8 mouse cellular contexts compared by ENCODE assay signal in the genomic region with DNA sequence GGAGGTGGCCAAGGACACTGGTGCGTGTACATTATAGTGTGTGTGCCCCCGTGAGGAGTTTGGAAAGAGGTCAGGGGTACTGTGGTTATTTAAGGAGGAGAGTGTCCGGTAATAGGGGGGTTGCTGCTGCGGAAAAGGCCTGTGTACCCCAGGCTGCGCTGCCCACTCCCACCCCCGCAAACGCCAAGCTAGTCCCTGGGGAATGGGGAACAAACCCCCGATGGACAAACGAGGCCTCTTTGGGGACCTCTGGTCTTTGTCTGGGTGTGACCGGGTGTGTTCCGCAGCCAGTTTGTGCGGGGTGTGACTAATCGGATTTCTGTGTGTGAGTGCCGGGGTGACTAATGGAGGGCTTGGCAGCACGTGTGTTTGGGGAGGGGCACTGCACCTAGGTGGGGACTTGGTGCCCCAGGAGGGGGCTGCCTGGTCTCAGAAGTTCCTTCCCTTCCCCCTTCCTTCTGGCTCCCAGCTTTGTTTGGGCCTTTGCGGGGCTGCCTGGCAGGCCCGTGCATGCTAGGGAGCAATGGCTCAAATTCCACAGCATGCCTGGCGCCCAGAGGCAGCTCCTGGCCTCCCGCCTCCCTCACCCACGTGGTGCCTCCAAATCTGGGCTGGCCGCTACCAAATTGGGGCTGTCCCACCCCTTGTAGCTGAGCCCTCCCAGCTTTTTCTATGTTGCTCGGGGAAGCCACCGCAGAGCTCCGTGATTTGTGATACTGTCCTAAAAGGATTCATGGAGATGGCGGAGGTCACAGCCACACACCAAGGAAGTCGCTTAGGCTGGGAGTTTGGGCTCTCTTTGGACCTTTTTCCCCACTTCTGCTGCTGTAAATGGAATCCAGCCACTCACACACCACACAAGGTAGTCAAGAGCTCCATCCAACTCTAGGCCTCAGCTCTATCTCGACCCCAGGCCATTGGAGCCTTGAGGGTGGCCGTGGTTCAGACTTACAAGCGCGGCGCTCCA. TPM values are rescaled to one million over a fixed set of nuclear protein-coding genes. Genes with fewer than 3 reads are reported as not detected.
A peak's percentile ranks its signal among the peaks of the same experiment; 100 is the strongest.
DNase-seq lines count a peak whose midpoint lies in the region; ATAC-seq and TF ChIP-seq lines count a peak whose summit lies in the region.

No protein-coding gene starts in this region.

- TF ChIP-seq POLR2A in spleen, adult 2 months (IDR thresholded peaks at IDR 0.05; ENCODE audit: low read depth, low read length) = no peak

- peak overlapping the region; percentile 98 for H3K4me3 ChIP-seq in embryonic facial prominence, embryonic 10.5 days
- peak overlapping the region; percentile 95 for H3K4me3 ChIP-seq in intestine, embryonic 16.5 days (ENCODE audit: low read length)
- peak overlapping the region; percentile 99 for H3K4me3 ChIP-seq in midbrain, embryonic 10.5 days
- H3K4me3 ChIP-seq in spleen, adult 2 months (ENCODE audit: extremely low read depth, insufficient read depth, insufficient read length) = peak overlapping the region; percentile 20; the same call in 1 of the 2 replicates

- no peaks in the 10 kb centered on the region for H3K9me3 ChIP-seq in embryonic facial prominence, embryonic 10.5 days
- no peaks in the 10 kb centered on the region for H3K9me3 ChIP-seq in intestine, embryonic 16.5 days (ENCODE audit: control insufficient read depth, low read length)
- H3K9me3 ChIP-seq in midbrain, embryonic 10.5 days (replicated peaks) = no peaks in the 10 kb centered on the region

- H3K4me1 ChIP-seq in embryonic facial prominence, embryonic 10.5 days = peaks cover 45% of the 10 kb centered on the region
- H3K4me1 ChIP-seq in intestine, embryonic 16.5 days (ENCODE audit: control insufficient read depth, insufficient read depth, low read length) = peaks cover 15% of the 10 kb centered on the region
- peaks cover 55% of the 10 kb centered on the region for H3K4me1 ChIP-seq in midbrain, embryonic 10.5 days
- H3K4me1 ChIP-seq in spleen, adult 2 months (ENCODE audit: control insufficient read depth, insufficient read depth, insufficient read length) = peaks cover 5% of the 10 kb centered on the region

- no peaks in the 10 kb centered on the region for H3K36me3 ChIP-seq in embryonic facial prominence, embryonic 10.5 days (replicated peaks)
- no peaks in the 10 kb centered on the region for H3K36me3 ChIP-seq in intestine, embryonic 16.5 days (ENCODE audit: control insufficient read depth, insufficient read depth, low read length)
- H3K36me3 ChIP-seq in midbrain, embryonic 10.5 days = no peaks in the 10 kb centered on the region
- no peaks in the 10 kb centered on the region for H3K36me3 ChIP-seq in spleen, adult 2 months (ENCODE audit: control insufficient read depth, insufficient read depth, low read length)

- peak overlapping the region; percentile 86 for H3K4me2 ChIP-seq in intestine, embryonic 16.5 days (ENCODE audit: low read depth, low read length)

- no peak for TF ChIP-seq CTCF in spleen, adult 2 months (IDR thresholded peaks at IDR 0.05; ENCODE audit: extremely low read depth, insufficient read depth, insufficient read length, insufficient replicate concordance)

- no peaks in the 10 kb centered on the region for H3K27me3 ChIP-seq in embryonic facial prominence, embryonic 10.5 days (replicated peaks; ENCODE audit: low read depth, poor library complexity, severe bottlenecking)
- no peaks in the 10 kb centered on the region for H3K27me3 ChIP-seq in intestine, embryonic 16.5 days (replicated peaks; ENCODE audit: control insufficient read depth, insufficient read depth, low read length)
- H3K27me3 ChIP-seq in midbrain, embryonic 10.5 days (ENCODE audit: low read depth, poor library complexity, severe bottlenecking) = peaks cover 11% of the 10 kb centered on the region; the same call in 1 of the 2 replicates
- H3K27me3 ChIP-seq in spleen, adult 2 months (ENCODE audit: control insufficient read depth, insufficient read depth, low read length) = peaks cover 10% of the 10 kb centered on the region

- H3K9ac ChIP-seq in intestine, embryonic 16.5 days (ENCODE audit: low read depth, low read length) = peak overlapping the region; percentile 98

- WGBS in embryonic facial prominence, embryonic 10.5 days = 4% methylated on average over 31 of the region's 31 CpGs
- 7% methylated on average over 31 of the region's 31 CpGs for WGBS in intestine, embryonic 16.5 days
- WGBS in midbrain, embryonic 10.5 days = 4% methylated on average over 31 of the region's 31 CpGs
- WGBS in spleen, adult 2 months = 33% methylated on average over 31 of the region's 31 CpGs

- H3K27ac ChIP-seq in embryonic facial prominence, embryonic 10.5 days (replicated peaks) = peak overlapping the region; percentile 100
- peak overlapping the region; percentile 100 for H3K27ac ChIP-seq in intestine, embryonic 16.5 days (ENCODE audit: low read length)
- H3K27ac ChIP-seq in midbrain, embryonic 10.5 days (replicated peaks) = peak overlapping the region; percentile 100
- H3K27ac ChIP-seq in spleen, adult 2 months (ENCODE audit: insufficient read depth, low read length) = peak overlapping the region; percentile 47; the same call in 1 of the 2 replicates

- intact Hi-C loops in left cerebral cortex, postnatal 4 days (cut with DNase I) = no loop called here

- DNase-seq in adrenal gland, postnatal 14 days = peak; percentile 95
- peak; percentile 95 for DNase-seq in embryonic facial prominence, embryonic 10.5 days (ENCODE audit: low spot score)
- peak; percentile 78 to 90 for DNase-seq in gastrocnemius, postnatal 4 days (ENCODE audit: low spot score in 2 of 2)
- peak; percentile 76 for DNase-seq in left cerebral cortex, postnatal 4 days
- peak; percentile 88 for DNase-seq in midbrain, embryonic 10.5 days (ENCODE audit: low spot score)
- peak in 1 of 2 experiments; percentile 15 for DNase-seq in spleen, adult 2 months (ENCODE audit: low read depth in 1 of 2, low spot score in 2 of 2)
- DNase-seq in thymus, postnatal 14 days = no peak

- peak; percentile 52 for ATAC-seq in intestine, embryonic 16.5 days

RNA-seq across cellular contexts. Expression of a gene that starts 5.9 kb away (rescaled TPM):
- 86.0 and 91.0 TPM in 2 replicates for total RNA-seq in adrenal gland, postnatal 14 days (2021)
- 21.8 and 26.5 TPM in 2 replicates for polyA plus RNA-seq in embryonic facial prominence, embryonic 10.5 days (2016; fragmentation: Nextera tagmentation; extraction: Ambion mirVana)
- total RNA-seq in gastrocnemius, postnatal 4 days (2021) = 10 to 100 TPM; 82.2 TPM
- 10.5 and 13.2 TPM in 2 replicates for polyA plus RNA-seq in intestine, embryonic 16.5 days (2015; fragmentation: Nextera tagmentation; extraction: Ambion mirVana)
- 100 to 1,000 TPM; 232 to 250 TPM for total RNA-seq in left cerebral cortex, postnatal 4 days (2021)
- 18.7 and 23.2 TPM in 2 replicates for polyA plus RNA-seq in midbrain, embryonic 10.5 days (2016; fragmentation: Nextera tagmentation; extraction: Ambion mirVana)
- polyA plus RNA-seq in spleen, adult 2 months (2012; rRNA removed) = 37.3 and 47.1 TPM in 2 replicates

Comparison
In these comparisons a context has a peak if more than half of its experiments do, and no peak if none do; other contexts are left out.
1. H3K27ac ChIP-seq: peak in every context shown above with its lines; median percentile 100 in embryonic facial prominence, embryonic 10.5 days; 100 in intestine, embryonic 16.5 days; 100 in midbrain, embryonic 10.5 days; 47 in spleen, adult 2 months.
2. H3K4me3 ChIP-seq: peak in every context shown above with its lines; median percentile 99 in midbrain, embryonic 10.5 days; 98 in embryonic facial prominence, embryonic 10.5 days; 95 in intestine, embryonic 16.5 days; 20 in spleen, adult 2 months.